Mouse (Mus musculus): ENCODE measurements around the gene Hddc2.
"Not testable (repeated sequence)": the region's sequence is repeated elsewhere in the genome, so short reads cannot be mapped to it uniquely, and the experiment has no call there.

The Hddc2 gene

GRCm38 (mm10) chr10:31354141-31354540 is 41.0 kb downstream of the Hddc2 start:
- DNase-seq (ENCODE audit: low spot score), result no peak

- no peak for DNase-seq (ENCODE audit: low spot score)
Measured at GRCm38 (mm10) chr10:31354886-31355461, 41.8 kb downstream of the Hddc2 start.

- DNase-seq (ENCODE audit: low spot score), result no peak
Measured at GRCm38 (mm10) chr10:31359749-31360148, 46.6 kb downstream of the Hddc2 start.

GRCm38 (mm10) chr10:31370200-31370599 is 57.0 kb downstream of the Hddc2 start:
- DNase-seq (ENCODE audit: low spot score), result not testable (repeated sequence)
